Mouse (Mus musculus) embryo, embryonic 11 days (tissue): ENCODE measurements around the gene Lancl3.
A peak's percentile ranks its signal among the peaks of the same experiment; 100 is the strongest.

Source experiments
- DNase-seq: peaks from one replicate; pipeline ENCODE4 v3.0.0-alpha.2; 2015

Gene Lancl3

GRCm38 (mm10) chrX:9199761-9200371 is at the start of gene Lancl3:
Gene Lancl3, plus strand, starts transcription at chrX:9199902.
- peak; percentile 17 for DNase-seq

- DNase-seq, result no peak
Observed at GRCm38 (mm10) chrX:9179011-9179410, 20.7 kb upstream of the Lancl3 start.

DNA sequence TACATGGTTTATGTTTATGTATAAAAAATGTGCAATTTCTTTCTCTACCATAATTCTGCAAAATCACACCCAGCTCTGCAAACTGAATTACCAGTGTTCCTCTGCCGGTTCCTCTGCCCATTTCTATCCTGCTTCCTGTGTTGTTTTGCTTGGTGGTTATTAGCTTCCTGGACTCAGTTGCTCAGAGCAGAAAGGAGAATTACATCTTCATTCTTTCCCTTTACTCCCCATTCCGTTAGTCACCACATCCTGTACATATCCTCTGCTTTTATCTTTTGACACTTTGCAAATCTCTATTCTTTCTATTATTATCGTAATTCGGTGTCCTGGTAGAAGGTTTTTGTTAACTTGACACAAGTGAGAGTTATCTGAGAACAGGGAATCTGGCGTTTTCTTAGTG is 18.1 kb upstream of the Lancl3 start:
- DNase-seq, result no peak

GRCm38 (mm10) chrX:9200380-9200917 is 747 bp downstream of the Lancl3 start:
- DNase-seq, result peak; percentile 42

- DNase-seq, result no peak
Observed at GRCm38 (mm10) chrX:9201954-9202353, 2.3 kb downstream of the Lancl3 start.

DNA sequence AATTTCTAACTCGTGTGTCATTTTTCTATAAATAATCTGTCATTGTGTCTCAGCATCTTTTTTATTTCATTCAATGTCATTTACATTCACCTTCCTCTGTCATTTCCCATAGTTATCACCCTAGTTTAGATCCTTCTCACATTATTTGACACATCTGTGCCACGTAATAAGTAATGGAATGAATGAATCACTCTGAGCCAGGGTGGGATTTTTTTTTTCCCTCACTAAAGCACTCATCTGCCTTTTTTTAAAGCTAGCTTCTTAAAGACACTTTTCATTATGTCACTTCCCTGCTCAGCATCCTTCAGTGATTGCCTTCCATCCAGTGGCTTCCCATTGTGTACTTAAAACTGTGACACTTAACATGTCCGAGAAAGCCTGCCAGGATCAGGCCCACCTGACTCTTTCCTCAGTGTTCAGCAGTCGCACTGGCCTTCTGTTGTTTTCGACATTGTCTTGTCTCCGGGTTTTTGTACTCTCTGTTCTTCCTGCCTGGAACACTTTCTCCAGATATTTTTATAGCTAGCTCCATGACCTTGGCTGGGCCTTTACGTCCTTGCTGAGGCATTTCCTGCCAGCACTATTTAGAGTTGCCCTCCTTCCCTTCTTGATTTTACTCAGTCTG is 3.2 kb downstream of the Lancl3 start:
- no peak for DNase-seq

- no peak for DNase-seq
Observed at GRCm38 (mm10) chrX:9205121-9205520, 5.4 kb downstream of the Lancl3 start.

- DNase-seq, result no peak
Observed at GRCm38 (mm10) chrX:9216244-9216643, 16.5 kb downstream of the Lancl3 start.

DNA sequence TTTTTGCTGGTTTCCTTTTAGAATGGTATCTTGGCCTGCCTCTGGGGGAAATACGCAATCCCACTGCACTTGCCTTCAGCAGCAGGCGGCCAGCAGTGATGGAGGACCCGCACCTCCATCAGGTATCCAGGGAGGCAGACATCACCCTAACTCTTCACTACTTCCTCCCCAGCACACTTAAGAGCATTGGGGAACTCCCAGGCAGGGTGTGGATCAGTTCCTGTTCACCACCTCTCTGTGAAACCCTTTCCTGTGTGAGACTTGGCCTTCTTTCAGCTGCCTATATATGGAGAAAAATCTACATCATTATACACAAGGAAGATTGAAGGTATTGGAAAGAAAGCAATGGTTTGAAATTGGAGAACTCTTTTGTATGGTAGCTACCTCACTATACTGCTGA is 19.9 kb downstream of the Lancl3 start:
- no peak for DNase-seq

GRCm38 (mm10) chrX:9221206-9221605 is 21.5 kb downstream of the Lancl3 start:
- peak; percentile 59 for DNase-seq

DNA sequence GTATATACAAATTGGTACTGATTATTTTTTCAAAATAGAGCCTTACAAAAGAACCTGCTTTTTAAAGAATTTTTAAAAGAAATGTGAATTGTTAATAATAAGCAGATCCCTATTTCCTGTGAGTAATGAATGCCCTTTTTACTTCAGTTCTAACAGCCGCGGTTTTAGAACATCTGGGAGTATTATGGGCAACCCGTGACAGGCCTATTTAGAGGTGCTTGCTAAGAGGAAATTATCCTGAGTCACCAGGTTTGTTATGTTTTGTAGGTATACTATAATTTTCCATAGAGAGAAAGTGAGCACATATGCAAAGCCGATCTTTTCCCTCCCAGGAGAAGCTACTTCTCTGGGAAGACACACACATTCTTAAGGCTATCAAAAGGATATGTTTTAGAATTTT is 22.0 kb downstream of the Lancl3 start:
- DNase-seq, result no peak

DNA sequence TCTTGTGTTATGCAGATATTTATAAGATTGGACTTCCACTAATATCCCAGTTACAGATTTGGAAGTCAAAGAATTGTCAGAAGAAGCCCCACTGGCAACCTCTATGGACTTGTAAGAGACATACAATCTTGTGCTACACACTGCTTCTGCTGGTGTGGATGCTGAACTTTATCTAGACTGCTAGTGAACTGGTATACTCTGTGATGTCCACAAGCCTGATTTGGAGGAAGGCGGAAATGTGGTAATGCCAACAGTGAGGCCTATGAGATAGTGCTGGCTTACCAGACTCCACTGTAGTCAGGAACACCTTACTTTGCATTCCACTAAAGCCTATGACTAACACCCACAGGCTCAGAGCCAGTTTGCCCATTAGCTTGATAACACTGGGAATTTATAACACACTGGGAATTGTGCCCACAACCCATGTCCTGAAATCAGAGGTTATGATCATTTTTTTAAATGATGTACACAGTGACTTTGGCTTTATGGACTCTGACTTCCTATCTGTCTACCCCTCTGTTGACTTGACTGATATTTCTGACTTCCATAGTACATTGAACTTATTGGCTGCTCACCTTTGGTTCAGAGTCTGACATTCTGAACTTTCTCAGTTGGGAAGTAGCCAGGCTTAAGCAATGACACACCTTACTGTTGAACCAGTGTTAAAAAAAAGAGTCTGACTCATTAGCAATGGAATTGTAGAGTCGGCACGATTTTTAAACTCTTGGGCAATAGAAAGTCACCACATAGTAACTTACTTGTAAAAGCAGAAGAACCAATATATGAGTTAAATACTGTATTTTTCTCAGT is 22.9 kb downstream of the Lancl3 start:
- no peak for DNase-seq

DNA sequence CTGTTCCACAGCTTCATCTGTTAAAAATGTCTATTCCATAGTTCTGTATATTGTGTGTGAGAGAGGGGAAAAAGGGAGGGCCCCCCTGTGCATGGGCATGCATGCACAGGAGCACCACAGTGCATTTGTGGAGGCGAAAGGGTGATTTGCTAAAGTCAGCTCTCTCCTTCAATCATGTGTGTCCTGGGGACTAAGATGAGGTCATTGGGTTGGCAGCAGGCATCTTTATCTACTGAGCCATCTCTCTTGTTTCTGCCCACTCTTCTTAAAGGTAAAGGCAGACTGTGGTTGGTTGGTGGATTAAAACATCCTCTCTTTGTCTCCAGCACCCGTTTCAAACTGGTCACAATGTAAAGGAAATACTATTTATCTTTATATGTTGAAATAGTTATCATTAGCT is 27.4 kb downstream of the Lancl3 start:
- no peak for DNase-seq

DNA sequence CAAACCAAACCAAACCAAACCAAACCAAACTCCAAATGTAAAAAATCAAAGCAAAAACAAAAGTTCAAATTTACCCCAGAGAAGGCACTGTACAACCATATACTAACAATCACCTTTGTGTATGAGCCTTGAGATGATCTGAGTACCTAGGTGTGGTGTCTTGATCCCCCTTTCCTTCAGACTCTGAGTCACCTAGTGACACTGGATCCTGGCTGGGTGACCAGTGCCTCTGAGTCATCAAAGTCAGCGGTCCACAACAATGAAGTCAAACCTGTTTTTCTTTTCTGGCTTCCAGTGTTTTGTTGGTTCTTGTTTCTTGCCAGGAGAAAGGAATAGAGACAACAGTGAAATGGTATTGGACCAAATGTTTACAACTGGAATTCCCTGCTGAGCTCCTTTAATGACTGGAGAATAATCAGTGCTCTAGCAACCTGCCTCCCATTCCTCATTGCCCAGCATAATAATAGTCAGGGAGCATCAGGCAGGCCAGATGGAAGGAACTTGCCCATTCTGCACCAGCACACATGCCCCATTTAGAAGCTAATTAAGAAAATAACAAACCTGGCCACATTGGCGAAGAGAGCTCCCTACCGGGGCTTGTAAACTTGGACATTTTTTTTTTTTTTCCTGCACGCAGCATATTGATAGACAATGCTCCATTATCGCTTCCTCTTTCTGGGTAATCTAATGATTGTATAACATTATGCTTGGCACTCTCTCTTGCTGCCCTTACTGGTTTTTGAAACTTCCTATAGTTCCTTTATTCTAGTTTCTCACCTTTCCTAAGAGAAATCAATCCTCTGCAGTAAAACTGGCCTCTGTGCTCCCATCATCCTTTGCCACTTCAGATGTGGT is 41.3 kb downstream of the Lancl3 start:
- no peak for DNase-seq

GRCm38 (mm10) chrX:9243381-9243864 is 43.7 kb downstream of the Lancl3 start:
- no peak for DNase-seq

GRCm38 (mm10) chrX:9244603-9245336 is 45.1 kb downstream of the Lancl3 start:
- DNase-seq, result peak; percentile 8

GRCm38 (mm10) chrX:9248911-9249310 is 49.2 kb downstream of the Lancl3 start:
- DNase-seq, result peak; percentile 4

DNA sequence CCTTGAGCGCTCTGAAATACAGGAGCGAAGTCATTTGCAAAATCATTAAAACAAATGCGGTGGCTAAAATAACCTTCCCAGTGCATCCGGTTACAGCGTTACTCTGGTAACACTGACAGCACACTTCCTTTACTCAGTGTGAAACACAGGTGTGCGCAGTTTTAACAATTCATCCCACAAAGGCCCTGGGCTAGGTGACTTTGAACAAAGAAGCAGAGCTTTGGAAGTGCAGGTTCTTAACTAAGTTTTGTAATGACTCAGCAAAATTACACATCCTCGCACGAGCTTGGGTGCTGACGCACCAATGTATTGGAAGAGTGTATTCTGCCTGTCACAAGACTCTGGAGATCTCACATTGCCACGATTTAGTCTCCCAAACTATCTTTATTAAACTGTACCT is 54.3 kb downstream of the Lancl3 start:
- DNase-seq, result no peak

DNA sequence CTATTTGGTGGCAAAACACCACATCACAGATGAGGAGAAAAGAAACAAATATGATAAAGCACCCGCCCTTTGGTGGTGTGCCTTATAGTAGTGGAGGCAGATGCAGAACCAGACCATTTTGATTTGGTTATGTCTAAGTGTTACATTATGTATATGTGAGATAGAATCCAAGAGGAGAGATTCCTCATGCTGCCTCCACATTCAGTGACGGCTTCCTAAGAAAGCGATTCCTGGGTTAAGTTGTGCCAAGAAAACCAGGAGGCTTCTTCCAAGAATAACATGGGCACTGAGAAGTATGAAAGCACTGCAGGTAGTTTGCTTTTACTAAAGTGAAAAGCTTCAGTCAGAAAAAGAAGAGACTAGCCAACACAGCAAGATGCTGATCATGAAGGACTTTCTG is 55.2 kb downstream of the Lancl3 start:
- DNase-seq, result no peak

- DNase-seq, result no peak
Observed at GRCm38 (mm10) chrX:9256766-9257165, 57.1 kb downstream of the Lancl3 start, which contains the start of gene Gm14862. Gene Gm14862, minus strand, starts transcription at chrX:9256899.

DNA sequence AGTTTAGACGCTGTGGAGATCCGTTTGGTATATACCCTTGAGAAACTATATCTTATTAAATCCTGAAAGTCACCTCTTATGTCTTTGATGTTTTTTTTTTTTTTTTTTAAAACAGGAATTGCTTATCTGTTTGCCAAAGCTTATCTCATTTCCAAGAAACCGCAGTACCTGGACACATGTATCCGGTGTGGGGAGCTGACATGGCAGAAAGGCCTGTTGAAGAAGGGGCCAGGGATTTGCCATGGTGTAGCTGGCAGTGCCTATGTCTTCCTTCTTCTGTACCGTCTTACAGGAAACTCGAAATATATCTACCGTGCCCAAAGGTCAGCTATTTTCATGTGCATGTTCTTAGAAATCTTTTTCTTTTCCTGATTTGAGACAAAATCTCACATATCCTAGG is 58.1 kb downstream of the Lancl3 start:
- DNase-seq, result no peak

GRCm38 (mm10) chrX:9259267-9259666 is 59.6 kb downstream of the Lancl3 start:
- no peak for DNase-seq
